Mouse (Mus musculus) megakaryocyte, adult 5-6 weeks (primary cell): ENCODE data around the gene Pbrm1. TPM values are rescaled to one million over a fixed set of nuclear protein-coding genes. Genes with fewer than 3 reads are reported as not detected.

Experiments
- ATAC-seq: 2 replicates; pipeline ENCODE4 v1.8.0; 2016; ENCODE audit warnings: mild to moderate bottlenecking, inconsistent platforms; ENCODE audit not compliant: poor library complexity, severe bottlenecking
- total RNA-seq, 2 experiments: library from RNA; stranded (forward) in 1 of 2; stranded (reverse) in 1 of 2; fragments of 153-499, 151-499 nt in 1 of 2; fragments of 221-1000, 200-1000 nt in 1 of 2; gene quantifications; 2 replicates each; pipeline versions ENCODE4 v1.2.3 to v1.2.4; 2015 to 2017

The Pbrm1 gene
- total RNA-seq, 2 experiments from 2014 or later, result 63.1 to 77.6 TPM

DNA sequence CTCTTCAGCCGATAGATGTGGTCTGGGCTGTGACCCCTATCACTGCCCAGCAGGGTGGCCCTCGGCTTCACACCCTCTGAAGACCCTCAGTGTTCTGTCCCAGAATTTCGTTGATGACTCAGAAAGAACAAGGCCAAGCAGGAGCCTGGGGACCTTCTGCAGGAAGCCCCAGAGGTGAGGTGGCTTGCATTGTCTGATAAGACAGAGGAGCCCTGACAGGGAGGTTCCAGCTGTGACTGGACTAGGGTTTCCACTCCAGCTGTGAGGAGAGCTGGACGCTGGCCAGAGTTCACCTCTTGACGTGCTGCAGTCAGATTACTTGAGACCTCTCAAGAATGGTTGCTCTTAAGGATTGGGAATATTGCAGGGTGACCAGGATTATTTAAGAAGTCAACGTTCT is 113.1 kb downstream of the Pbrm1 start:
- no peak for ATAC-seq

DNA sequence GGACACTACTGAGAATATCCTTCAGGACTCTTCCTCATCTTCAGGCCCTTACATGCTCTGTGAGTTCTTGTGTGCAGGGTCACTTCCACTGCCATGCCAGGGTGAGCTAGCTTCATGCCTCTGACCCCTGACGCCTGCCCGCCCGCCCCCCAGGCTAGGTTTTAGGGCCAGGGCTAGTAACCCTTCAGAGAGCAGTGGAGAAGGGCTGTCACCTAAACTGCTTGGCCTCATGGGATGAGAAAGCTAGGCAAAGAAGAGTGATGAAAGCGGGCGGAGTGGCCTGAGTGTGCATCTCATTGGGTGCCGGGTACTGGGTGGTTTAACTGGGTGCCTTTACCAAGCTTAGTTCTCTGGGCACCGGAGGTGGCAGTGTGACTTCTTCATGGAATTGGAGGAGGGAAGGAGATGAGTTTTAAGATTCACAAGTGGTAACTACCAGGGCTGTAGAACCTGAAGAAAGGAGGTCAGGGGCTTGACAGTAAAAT is 113.6 kb downstream of the Pbrm1 start:
- ATAC-seq, result no peak

DNA sequence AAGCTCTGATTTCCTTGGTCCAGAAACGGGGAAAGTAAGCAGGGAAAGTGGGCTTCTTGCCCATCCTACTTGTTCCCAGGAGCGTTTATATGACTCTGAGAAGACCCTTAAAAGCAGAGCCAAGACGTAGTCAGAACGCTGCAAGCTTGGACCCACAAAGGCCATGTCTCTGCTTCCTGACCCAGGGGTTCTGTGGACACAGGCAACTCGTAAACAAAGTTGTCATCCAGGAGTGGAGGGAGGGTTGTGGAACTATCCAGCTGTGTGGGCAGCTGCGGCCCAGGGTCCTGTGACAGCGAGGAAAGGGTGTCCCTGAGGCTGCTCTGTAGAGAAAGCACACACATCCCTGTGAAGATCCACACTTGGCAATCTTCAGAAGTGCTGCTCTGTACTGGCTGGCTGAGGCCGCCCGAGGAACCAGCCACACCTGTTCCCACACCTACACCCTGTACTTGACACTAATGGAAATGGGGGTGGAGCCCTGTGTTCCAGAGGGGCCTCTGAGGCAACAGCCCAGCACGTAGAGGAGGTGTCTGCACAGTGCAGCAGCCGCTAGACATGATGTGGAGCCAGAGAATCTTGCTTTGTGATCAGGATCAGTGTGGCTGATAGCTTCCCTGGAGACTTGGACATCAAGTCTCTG is 114.2 kb downstream of the Pbrm1 start:
- ATAC-seq, result no peak

DNA sequence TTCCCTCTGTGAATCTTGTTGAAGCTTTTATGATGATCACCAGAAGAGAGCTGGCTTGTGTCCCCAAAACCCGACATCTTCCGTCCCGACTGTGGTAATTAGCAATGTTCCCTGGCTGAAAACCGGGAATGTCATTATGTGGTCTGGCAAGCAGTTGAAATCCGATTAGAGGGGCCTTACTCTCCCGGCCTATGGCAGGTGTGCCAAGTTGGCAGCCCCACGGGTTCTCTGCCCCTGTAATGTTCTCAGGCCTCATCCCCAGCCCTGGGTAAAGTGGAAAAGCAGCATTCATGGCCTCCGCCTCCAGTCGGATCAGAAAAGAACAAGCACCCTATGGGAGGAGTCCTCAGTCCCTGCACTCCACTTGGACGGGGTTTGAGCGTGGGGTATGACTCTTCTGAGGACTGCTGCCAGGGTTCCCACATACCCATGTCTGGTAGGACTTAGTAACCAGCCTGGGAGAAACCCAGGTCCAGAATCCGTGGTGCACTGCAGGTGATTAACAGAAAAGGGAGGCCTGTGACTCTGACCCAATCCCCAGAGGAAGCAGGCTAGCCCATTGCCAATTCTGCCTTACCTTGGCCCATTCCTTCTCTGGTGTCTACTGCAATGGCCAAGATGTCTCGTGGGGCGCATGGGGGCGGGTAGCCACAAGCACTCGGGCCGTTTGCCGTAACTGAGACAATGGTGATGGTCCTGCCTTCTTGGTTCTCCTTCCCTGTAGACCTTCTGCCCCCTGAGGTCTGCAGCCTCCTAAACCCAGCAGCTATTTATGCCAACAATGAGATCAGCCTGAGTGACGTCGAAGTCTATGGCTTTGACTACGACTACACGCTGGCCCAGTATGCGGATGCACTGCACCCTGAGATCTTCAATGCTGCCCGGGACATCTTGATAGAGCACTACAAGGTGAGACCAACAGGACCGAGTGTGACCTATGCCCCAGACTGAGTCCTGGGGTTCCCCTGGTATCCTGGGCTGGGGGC is 115.4 kb downstream of the Pbrm1 start:
- no peak for ATAC-seq

DNA sequence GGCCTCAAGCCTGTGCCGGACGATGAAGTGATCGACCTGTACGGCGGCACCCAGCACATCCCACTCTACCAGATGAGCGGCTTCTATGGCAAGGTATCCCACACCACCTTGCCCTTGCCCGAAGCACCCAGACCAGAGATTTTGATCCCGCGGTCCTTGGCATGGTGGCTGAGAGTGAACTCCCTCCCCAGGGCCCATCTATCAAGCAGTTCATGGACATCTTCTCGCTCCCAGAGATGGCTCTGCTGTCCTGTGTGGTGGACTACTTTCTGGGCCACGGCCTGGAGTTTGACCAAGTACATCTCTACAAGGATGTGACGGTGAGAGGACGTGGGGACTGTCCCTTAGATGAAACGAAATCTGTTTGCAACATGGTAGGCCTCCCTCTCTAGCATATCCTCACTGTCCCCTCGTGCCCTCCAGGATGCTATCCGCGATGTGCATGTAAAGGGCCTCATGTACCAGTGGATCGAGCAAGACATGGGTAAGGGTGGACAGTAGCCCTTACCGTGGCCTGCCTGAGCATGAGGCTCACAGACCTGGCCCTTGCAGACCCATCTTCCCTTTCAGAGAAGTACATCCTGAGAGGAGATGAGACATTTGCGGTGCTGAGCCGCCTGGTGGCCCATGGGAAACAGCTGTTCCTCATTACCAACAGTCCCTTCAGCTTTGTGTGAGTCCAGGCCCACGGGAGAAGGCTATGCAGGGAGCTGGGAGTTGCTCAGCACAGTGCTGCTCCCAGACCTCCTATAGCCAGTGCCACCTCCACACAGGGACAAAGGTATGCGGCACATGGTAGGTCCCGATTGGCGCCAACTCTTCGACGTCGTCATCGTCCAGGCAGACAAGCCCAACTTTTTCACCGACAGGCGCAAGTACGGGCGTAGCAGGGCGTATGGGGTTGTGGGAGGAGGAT is 116.8 kb downstream of the Pbrm1 start:
- ATAC-seq, result no peak

DNA sequence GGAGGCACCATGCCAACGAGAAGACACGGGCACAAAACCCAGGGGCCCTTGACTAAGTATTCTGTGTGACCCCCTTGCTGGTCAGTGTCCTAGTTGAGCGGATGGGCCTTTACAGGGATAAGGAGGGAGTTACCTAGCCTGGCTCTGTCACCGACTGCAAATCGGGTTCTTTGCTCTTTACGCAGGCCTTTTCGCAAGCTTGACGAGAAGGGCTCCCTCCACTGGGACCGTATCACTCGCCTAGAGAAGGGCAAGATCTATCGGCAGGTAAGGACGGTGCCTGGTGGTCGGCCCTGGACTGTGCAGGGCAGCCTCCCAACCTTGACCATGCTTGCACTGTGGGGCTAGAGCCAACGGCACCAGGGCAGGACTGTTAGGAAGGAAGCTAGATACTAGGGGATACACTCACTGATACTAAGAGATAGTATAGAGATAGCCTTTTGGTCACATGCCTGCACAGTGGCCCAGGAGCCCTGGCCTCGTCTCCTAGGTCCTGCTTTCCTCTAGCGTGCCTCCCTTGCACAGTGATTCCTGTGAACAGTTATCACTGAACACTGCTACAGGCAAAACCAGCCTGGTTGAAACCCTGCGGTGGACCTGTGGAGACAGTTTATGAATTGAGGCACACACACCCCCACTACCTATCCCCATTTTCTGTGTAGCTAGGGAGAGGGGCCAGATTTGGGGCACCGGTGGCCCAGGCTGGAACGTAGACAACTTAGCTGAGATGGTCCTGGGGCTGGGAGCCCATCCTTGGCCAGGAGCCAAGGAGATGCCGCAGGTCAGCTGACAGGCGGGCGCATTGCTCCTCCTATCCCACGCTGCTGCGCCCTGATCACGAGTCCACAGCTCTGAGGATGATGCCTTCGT is 117.7 kb downstream of the Pbrm1 start:
- ATAC-seq, result no peak

DNA sequence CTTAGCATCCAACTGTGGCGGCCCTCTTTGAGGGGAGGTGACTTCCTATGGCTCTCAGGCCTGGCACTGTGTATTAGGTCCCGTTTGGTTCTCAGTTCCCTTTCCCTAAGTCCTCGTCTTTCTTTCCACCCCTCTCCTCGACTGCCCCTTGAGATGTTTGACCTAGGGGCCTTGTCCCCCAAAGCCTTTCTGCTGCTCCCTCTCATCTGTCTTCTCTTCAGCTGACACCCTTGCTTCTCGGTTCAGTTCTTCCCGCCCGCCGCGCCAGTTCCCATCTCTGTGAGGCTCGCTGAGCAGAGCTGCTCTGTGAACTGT is 118.3 kb downstream of the Pbrm1 start:
- no peak for ATAC-seq

DNA sequence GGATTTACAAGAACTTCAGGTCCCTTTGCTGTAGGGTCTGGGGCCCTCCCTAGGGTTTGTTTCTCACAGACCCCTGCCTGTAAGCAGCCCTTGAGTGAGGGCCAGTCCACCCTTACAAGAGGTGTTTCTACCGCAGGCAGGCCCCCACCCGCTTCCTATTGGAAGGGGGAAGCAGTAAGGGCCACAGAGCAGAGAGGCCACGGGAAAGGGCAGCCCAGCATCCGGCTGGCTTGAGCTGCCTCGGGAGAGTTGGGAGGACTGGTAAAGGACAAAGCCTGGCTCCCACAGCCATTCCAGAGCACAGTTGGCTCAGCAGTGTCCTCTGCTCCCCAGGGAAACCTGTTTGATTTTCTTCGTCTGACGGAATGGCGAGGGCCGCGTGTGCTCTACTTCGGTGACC is 118.9 kb downstream of the Pbrm1 start:
- ATAC-seq, result no peak

DNA sequence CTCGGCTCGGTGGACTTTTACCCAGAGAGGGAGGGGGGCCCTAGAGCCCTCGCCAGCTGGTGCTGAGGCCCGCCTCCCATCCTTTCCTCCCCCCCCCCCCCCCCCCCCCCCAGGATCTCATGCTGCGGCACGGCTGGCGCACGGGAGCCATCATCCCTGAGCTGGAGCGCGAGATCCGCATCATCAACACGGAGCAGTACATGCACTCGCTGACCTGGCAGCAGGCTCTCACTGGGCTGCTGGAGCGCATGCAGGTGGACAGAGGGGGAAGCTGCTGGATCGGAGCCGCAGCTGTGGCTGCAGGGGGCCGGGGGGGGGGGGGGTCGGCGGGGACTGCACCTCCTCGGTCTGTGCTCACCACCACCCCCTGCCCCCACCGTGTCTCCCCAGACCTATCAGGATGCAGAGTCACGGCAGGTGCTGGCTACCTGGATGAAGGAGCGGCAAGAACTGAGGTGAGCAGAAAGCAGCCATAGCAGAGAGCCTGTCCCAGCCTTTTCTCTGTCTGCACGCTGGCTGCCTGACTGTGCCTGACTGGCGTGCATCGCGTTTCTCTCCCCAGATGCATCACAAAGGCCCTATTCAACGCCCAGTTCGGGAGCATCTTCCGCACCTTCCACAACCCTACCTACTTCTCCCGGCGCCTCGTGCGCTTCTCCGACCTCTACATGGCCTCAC is 119.4 kb downstream of the Pbrm1 start:
- no peak for ATAC-seq

DNA sequence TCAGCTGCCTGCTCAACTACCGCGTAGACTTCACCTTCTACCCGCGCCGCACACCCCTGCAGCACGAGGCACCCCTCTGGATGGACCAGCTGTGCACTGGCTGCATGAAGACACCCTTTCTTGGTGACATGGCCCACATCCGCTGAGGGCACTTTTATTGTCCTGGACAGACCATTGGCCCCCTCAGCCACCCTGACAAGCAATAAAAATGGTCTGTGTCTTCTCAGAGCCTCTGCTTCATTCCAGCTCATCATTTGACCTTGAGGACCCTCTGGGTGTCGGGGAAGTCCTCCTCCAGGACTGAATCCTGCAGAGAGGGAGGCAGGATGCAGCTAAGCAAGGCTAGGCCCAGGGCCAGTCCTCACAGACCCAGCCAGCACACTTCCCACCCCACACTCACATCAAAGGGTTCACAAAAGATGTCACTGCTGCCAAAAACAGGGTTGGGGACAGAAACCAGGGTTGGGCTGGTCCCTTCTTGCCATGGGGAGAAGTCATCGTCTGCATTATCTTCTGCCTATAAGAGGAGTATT is 120.0 kb downstream of the Pbrm1 start:
- no peak for ATAC-seq

DNA sequence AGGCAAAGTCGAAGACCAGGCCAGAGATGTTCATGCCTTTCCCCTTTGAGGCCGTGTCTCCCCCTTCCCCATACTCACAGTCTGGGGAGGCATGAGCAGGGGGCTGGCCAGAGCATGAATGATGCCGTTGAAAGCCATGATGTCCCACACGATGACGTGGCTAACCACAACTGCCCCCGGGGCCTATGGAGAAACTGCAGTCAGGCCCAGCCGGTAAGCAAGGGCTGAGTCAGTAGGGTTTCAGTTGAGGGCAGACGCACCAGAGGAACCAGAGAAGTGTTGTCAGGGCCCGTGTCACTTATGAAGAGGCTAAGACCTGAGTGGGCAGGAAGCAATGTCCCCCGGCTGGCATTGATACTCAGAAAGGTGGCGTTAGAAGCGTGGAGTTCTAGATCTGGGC is 120.7 kb downstream of the Pbrm1 start:
- peak; percentile 47; the same call in 1 of the 2 replicates for ATAC-seq

DNA sequence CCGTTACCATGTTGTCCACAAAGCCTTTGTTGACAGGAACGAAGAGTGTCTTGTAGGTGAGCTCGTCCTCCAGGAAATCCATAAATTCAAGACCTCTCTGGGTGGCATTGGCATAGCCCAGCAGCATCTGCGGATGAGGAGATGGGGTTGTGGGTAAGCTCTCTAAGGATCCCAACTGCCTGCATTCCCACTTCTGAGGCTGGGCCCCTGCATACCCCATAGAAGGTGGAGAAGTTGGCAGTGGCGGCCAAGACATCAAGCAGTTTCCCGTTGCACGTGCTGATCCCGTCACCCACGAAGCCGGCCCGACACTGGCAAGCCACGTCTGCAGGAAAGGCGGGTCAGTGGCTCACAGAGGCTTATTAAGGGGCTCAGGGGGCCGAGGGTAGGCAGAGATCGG is 121.2 kb downstream of the Pbrm1 start:
- no peak for ATAC-seq

DNA sequence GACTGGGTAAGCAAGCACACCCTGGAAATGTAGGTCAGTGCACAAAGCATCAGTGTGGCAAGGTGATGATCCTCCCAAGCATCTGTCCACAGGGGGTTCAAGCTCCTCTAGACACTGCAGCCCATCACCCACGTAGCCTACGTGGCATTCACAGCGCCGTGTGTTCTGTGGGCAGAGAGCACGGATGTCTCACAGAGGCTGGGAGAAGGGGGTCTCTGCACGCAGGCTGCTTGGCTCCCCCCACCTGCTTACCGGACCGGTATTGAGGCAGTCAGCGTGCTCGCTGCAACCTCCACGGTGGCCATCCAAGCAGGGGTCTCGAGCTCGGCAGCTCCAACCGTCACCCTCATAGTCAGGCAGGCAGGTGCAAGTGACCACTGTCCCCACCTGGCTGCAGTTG is 122.1 kb downstream of the Pbrm1 start:
- ATAC-seq, result no peak

DNA sequence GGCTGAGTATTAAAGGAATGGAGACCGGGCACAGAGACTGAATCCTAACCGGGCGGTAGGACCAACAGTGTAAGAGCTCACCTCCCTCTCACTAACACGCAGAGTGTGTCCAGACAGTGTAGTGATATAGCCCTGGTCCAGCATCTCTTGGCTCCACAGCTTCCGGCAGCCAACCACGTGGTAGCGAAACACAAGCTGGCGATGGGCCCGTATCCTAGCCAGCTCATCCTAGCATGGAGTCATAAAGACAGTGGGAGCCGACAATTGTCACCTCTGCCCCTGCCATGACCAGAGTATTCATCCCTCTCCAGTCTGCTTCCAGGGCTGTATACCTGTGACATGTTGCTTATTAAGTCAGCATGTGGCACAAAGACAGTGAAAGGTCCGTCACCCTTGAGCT is 126.8 kb downstream of the Pbrm1 start:
- ATAC-seq, result no peak

DNA sequence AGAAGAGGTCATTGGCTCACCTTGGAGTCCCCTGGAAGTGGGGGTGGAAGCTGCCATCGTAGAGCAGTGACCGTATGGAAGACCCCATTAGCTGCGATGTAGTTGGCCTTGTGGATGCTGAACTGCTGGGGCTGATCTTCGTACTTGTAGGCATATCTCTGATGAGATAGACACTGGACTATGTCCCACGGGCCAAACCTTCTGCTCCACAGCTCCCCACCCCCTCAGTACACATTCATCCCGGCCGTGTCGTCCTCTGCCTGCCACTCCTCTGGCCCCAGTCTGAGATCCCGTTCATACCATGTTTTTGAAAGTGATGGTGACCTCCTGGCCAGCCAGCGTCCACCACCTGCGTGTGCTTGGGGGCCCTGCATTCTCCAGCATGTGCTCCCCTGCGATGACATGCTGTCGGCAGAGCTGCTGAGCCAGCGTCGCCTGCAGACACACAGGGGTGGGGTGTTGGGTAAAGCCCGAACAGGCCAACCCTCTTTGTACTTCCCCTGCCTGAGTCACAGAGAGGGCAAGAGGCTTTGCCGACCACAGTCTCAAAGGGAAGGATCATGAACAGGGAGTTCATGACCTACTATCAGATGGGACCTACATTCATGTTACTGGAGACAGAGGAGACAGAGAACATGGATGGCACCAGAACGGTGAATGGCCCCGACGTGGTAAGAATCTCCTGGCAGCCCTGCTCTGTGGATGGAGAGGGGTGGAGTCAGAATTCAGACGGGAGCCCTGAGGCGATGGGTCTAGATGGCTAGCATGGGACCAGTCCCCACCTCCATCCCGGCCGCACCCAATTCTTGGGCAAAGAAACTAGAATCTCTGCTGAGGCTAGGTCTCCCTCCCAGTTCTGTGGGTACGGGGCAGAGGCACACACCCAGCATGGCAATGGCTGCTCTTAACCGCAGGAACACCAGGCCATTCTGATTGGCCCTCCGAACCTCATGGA is 141.5 kb downstream of the Pbrm1 start:
- peak; percentile 96 for ATAC-seq

DNA sequence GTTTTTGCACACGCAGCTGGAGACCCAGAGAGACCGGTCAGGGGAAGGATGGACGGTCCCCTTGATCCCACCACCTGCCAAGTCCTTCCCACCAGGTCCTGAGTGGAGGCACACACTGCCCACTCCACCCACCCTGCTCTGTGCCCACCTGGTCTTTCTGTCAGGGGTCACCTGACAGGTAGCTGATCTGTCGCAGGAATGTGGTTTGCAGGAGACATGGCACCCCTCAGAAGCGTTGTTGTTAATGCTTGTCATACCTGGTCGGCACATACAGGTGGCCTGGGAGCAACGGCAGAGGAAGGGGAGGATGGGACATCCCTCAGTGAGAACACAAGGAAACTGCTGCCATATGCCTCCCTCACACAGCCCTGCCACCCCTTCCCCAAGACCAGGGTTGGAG is 142.3 kb downstream of the Pbrm1 start:
- ATAC-seq, result no peak

DNA sequence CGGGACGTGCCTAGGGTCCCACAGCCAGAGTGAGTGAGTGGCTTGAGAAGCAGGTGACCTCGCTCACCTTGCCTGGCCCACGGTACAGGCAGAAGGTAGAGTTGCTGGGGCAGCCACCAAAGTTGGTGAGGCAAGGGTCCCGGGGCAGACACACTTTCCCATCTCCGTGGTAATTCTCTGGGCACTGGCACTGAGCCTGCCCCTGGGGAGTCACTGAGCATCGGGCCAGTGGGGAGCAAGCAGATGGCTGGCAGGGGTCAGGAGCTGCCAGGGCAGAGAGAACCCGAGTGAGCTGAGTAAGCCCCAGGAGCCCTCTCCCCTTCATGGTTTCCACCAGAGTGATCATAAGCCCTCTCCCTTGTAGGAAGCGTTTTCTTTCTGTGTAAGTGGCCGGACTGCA is 142.7 kb downstream of the Pbrm1 start:
- ATAC-seq, result no peak

DNA sequence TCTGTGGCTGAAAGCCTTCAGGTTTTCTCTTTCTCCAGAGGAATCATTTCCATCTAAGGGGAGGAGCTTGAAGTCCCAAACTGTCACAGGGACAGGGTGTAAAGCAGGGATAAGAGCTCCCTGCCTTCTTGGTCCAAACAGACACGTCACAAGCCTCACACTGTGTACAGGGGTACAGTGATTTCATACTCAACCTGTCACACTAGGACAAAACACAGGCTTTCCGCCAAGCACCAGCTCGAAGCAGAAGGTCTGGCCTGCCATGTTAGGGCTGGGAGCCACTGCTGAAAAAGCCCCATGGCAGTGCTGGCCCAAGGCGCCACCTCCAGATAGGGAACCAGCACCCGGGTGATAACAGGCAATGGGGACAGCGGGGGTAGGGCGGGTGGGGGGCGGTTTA is 145.1 kb downstream of the Pbrm1 start:
- no peak for ATAC-seq
